Mouse (Mus musculus) kidney, embryonic 15.5 days (tissue): Measurements from ENCODE around the gene Arrdc1. TPM values are rescaled to one million over a fixed set of nuclear protein-coding genes. Genes with fewer than 3 reads are reported as not detected.
A peak's percentile ranks its signal among the peaks of the same experiment; 100 is the strongest.
"Not testable (repeated sequence)": the region's sequence is repeated elsewhere in the genome, so short reads cannot be mapped to it uniquely, and the experiment has no call there.

Experiments
- ATAC-seq: fragments of 200-750 bp; cut with Nextera tagmentation; replicated peaks from 2 replicates; pipeline ENCODE4 v1.8.0; 2017; ENCODE audit warnings: moderate TSS enrichment; ENCODE audit not compliant: low FRiP score
- H3K27ac ChIP-seq: fragments of 300-500 bp; sonication (generic); 2 replicates; pipeline ENCODE4 v1.5.1; 2015; ENCODE audit warnings: mild to moderate bottlenecking, inconsistent platforms
- H3K27me3 ChIP-seq: fragments of 300-500 bp; sonication (generic); 2 replicates; pipeline ENCODE4 v1.6.1; 2015; ENCODE audit warnings: inconsistent platforms
- H3K36me3 ChIP-seq: fragments of 300-500 bp; sonication (generic); 2 replicates; pipeline ENCODE4 v1.6.1; 2015; ENCODE audit warnings: inconsistent platforms
- H3K4me1 ChIP-seq: fragments of 300-500 bp; sonication (generic); 2 replicates; pipeline ENCODE4 v1.6.1; 2015; ENCODE audit warnings: inconsistent platforms
- H3K4me2 ChIP-seq: fragments of 300-500 bp; sonication (generic); 2 replicates; pipeline ENCODE4 v1.6.1; 2015; ENCODE audit warnings: moderate library complexity, mild to moderate bottlenecking, inconsistent platforms
- H3K4me3 ChIP-seq: fragments of 300-500 bp; sonication (generic); replicated peaks from 2 replicates; pipeline ENCODE4 v1.5.1; 2015; ENCODE audit warnings: mild to moderate bottlenecking, inconsistent platforms
- H3K9ac ChIP-seq: fragments of 300-500 bp; sonication (generic); 2 replicates; pipeline ENCODE4 v1.6.1; 2015; ENCODE audit warnings: mild to moderate bottlenecking, inconsistent platforms
- H3K9me3 ChIP-seq: fragments of 300-500 bp; sonication (generic); replicated peaks from 2 replicates; pipeline ENCODE4 v1.6.1; 2016; ENCODE audit warnings: inconsistent platforms
- WGBS: fragments of 180-500 bp; shearing (Covaris S2); methylation state at CpG from one replicate; pipeline ENCODE4 v1.1.7; 2015; ENCODE audit warnings: mixed read lengths; 5-methylcytosine and 5-hydroxymethylcytosine counted together
- polyA plus RNA-seq: library from polyadenylated mRNA; unstranded; fragments of >200 nt; fragmentation: Nextera tagmentation; extraction: Ambion mirVana; gene quantifications from 2 replicates; pipeline ENCODE4 v1.2.1, GENCODE M21; 2015

The Arrdc1 gene
- polyA plus RNA-seq, result 45.3 and 48.5 TPM in 2 replicates

DNA sequence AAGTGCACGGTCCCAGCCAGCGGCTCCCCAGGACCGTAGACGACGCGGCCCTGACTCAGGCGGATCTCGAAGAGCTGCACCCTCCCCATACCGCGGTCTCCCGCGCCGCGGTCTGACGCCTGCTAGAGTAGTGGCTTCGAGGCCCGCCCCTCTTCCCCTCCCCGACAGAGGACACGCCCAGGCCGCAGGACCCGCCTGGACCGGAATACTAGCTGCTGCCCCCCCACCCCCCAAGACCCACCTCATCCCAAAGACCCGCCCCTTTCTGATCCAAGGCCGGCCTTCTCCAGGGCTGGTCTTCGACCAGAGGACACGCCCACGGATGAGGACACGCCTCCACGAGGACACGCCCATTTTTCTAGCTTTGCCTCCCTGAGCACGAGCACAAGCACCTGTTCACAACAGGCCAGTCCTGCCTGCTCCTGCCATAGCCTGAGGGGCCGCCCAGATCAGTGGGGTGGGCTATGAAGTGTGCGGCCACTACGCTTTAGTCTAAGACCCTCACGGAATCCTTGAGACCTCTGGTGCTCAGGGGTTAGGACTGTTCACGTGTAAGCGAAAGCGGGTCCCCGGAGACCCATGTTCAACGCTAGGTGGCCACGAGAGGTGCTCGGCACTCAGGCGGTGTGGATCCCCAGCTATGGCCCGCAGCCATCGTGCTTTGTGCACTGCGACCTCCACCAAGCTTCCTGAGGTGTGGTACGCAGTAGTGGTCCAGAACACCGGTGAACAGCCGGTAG lies at the start of gene Arrdc1:
Gene Arrdc1 (minus strand): TSS at position 196 of the 740 bp plus-strand sequence.
- Histone ChIP-seq H3K9ac (peak within 1 kb of the TSS; percentile 73), H3K4me1 (peaks cover 23% of the 10 kb centered on the region), H3K36me3 (no peaks in the 10 kb centered on the region), H3K4me3 (peak within 1 kb of the TSS; percentile 76), H3K9me3 (no peaks in the 10 kb centered on the region), H3K27me3 (0 out of 2 replicates have a peak, but pooled peaks cover 3% of the 10 kb centered on the region), H3K4me2 (peak within 1 kb of the TSS; percentile 98), H3K27ac (peak within 1 kb of the TSS; percentile 89)
- under 1% methylated on average over 49 of the region's 49 CpGs for WGBS
- ATAC-seq, result peak; percentile 96

DNA sequence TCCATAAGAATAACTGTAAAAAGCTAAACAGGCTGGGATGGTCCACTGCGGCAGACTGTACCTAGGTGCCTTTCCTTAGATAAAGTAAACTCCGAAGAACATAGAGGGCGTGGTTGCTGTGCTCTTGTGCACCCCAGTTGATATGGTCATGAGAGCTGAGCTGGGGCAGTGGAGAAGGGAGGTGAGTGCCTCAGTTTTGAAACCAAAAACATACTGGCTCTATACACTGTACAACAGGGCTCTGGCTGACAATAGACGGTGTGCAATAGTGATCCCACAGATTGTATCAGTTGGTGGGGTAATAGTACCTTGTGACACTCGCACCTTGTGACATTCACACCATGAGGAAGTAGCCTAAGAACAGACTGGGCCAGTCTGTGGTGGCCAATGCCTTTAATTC lies 41.9 kb upstream of the Arrdc1 start:
- Histone ChIP-seq H3K4me2 (no peak overlapping the region), H3K4me1 (peaks cover 17% of the 10 kb centered on the region), H3K9ac (no peak overlapping the region), H3K36me3 (peaks cover 15% of the 10 kb centered on the region), H3K27me3 (no peaks in the 10 kb centered on the region), H3K9me3 (no peaks in the 10 kb centered on the region), H3K4me3 (no peak overlapping the region), H3K27ac (no peak overlapping the region)
- WGBS, result 92% methylated on average over 5 of the region's 5 CpGs
- ATAC-seq, result no peak

DNA sequence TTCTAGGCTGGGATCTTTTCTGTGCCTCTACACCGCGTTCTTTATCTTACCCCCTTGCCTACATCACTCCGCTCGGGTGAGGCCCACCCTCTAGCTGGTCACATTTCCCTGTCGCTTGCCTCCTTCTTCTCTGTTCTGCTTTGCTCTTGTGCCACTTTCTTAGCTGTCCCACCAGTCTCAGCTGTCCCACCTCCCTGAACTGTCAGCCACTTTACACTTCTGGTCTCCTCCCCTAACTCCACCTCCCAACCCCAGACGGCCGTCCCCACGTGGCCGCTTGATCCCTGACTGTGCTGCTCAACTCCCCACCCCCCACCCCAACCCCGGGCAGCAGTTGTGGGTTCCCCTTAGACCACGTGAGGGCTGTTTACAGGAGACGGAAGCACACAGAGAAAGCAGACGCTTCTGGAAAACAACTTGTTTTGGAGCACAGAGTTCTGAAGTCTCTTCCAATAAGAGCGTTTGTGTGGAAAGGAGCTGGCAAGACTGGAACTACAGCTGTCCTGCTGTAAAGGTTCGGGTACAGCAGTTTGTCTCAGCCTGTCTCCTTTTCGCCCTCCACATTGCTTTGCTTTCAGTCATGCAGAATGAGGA lies 40.7 kb upstream of the Arrdc1 start, which contains the start of gene Pnpla7:
Gene Pnpla7 (plus strand): TSS at position 330 of the 594 bp plus-strand sequence.
- under 1% methylated on average over 16 of the region's 16 CpGs for WGBS

DNA sequence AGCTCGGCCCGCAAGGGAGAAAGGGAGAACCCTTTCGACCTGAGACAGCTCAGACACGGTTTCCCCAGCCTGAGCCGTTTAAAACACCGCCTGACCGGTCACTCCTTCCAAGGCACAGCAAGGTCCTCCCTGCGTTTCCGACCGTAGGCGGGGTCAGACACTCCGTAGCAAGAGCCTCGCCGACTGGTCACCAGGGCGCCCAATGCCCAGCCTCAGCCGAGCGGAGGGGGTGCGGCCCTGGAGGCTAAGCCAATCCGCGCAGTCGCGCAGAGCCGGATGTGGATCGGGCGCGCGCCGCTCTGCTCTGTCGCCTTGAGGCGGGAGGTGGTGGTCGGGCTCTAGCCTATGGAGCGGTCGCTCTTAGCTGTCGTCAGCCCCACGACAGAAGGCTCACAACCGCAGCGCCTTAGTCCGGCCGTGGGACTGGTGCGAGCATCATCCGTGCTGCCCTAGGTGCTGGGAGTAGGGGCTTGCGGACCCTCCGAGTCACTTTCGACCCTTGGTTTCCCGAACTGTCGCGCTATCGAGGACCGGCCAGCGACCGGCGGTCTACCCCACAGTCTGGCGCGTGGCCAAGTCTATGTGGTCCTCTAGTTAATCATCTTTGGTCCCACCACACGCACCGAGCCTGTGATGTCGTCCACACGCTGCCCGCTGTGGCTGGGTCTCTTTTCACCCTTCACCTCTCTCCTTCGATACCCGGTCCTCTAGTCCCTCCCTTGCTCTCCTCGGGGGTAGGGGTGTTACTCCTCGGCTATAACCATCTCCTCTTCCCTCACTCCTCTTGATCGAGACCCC lies 40.1 kb upstream of the Arrdc1 start, which contains the start of gene Mrpl41:
Gene Mrpl41 (minus strand): TSS at position 193 of the 798 bp plus-strand sequence.
- under 1% methylated on average over 64 of the region's 64 CpGs for WGBS
- Histone ChIP-seq H3K27ac (peak within 1 kb of the TSS; percentile 97), H3K4me1 (peaks cover 17% of the 10 kb centered on the region), H3K4me3 (peak within 1 kb of the TSS; percentile 64), H3K36me3 (peaks cover 34% of the 10 kb centered on the region), H3K9me3 (no peaks in the 10 kb centered on the region), H3K4me2 (peak within 1 kb of the TSS; percentile 96), H3K9ac (peak within 1 kb of the TSS; percentile 78), H3K27me3 (no peaks in the 10 kb centered on the region)
- ATAC-seq, result peak; percentile 99

More for the DNA sequence above, 40.7 kb upstream of the Arrdc1 start, which contains the start of gene Pnpla7:
- H3K4me3 ChIP-seq, result peak within 1 kb of the TSS; percentile 64
- ATAC-seq, result peak; percentile 83
- H3K4me1 ChIP-seq, result peaks cover 17% of the 10 kb centered on the region
- H3K27ac ChIP-seq, result peak within 1 kb of the TSS; percentile 97
- peaks cover 27% of the 10 kb centered on the region for H3K36me3 ChIP-seq
- no peaks in the 10 kb centered on the region for H3K9me3 ChIP-seq
- H3K27me3 ChIP-seq, result no peaks in the 10 kb centered on the region
- H3K9ac ChIP-seq, result peak within 1 kb of the TSS; percentile 78
- peak within 1 kb of the TSS; percentile 96 for H3K4me2 ChIP-seq

DNA sequence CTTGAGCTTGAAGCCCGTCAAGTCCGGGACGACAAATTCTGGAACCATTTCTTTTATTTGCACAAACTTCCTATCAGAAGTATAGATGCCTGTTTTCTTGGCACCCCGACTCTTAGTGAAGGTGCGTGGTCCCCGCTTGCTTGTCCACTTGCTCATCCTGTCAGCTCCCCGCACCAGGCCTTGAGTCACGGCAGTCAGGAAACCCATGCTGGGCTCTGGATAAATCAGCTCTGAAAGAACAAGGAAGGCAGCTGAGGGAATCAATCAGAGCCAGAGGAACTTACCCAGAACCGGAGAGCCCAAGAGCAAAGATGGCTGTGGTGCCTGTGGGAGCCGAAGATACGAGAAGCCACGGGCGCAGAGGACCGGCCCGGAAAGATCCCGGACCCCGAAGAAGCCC lies 39.4 kb upstream of the Arrdc1 start:
- peak overlapping the region; percentile 97 for H3K27ac ChIP-seq
- H3K4me1 ChIP-seq, result peaks cover 17% of the 10 kb centered on the region
- H3K36me3 ChIP-seq, result peaks cover 40% of the 10 kb centered on the region
- peak overlapping the region; percentile 78 for H3K9ac ChIP-seq
- peak overlapping the region; percentile 96 for H3K4me2 ChIP-seq
- H3K9me3 ChIP-seq, ATAC-seq, H3K27me3 ChIP-seq: not testable (repeated sequence)
- peak overlapping the region; percentile 64 for H3K4me3 ChIP-seq
- WGBS, result under 1% methylated on average over 17 of the region's 17 CpGs

DNA sequence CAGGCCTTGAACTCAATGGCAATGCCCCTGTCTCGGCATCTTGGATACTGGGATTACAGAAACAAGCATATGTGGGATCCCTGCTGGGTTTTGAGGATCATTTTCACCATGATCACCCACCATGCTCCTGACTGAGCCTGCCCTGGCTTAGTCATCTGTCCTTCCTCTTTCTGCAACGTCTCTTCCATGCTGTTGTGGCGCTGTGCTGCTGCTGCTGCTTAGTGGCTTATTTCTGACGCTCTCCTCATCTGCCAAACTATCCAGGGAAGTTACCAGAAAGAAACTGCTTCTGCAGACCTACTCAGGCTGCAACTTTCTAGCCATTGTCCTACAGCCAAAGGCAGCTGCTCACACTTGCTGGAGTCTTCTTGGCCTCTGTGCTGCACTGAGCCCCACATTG lies 35.3 kb upstream of the Arrdc1 start:
- 81% methylated on average over 4 of the region's 4 CpGs for WGBS
- Histone ChIP-seq H3K27ac (no peak overlapping the region), H3K36me3 (peaks cover 75% of the 10 kb centered on the region)

DNA sequence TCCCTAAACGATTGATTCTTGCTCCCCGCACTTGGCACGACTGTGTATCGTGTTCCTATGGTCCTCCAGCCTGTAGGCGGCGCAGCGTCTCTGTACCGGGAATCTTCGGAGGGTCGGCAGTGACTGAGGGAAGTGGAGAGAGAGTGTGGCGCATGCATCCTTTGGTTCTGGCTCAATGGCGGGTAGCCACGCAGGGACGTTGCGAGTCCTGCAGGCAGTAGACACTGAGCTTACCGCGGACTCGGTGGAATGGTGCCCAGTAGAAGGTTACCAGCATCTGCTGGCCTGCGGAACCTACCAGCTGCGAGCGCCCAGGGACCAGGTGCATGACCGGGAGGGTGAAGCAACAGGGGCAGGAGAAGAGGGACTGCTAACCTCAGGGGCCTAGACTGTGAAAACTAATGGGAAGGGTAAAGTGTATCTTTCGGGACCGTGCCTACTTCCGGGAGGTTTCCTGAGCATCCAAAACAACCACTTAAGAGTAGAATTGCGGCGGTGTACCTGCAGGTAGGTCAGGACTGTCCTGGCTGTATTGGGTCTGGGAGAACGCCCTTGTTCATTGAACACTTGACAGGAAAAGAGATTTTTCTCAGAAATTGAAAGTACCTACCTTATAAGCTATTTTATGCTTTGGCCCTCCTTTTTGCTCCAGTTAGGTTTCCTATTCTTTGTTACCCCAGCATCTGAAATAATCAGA lies 27.4 kb upstream of the Arrdc1 start, which contains the start of gene Dph7:
Gene Dph7 (plus strand): TSS at position 97 of the 697 bp plus-strand sequence.
- WGBS, result under 1% methylated on average over 28 of the region's 28 CpGs
- Histone ChIP-seq H3K4me1 (peaks cover 10% of the 10 kb centered on the region), H3K36me3 (peaks cover 56% of the 10 kb centered on the region), H3K9me3 (no peaks in the 10 kb centered on the region), H3K27ac (peak within 1 kb of the TSS; percentile 54; the same call in 1 of the 2 replicates), H3K4me3 (peak within 1 kb of the TSS; percentile 73), H3K27me3 (no peaks in the 10 kb centered on the region), H3K4me2 (peak within 1 kb of the TSS; percentile 74), H3K9ac (peak within 1 kb of the TSS; percentile 77)
- ATAC-seq, result peak; percentile 86

More for the DNA sequence above, 35.3 kb upstream of the Arrdc1 start:
- no peak for ATAC-seq
- Histone ChIP-seq H3K9me3 (no peaks in the 10 kb centered on the region), H3K9ac (no peak overlapping the region), H3K4me3 (no peak overlapping the region), H3K4me2 (no peak overlapping the region), H3K4me1 (peaks cover 12% of the 10 kb centered on the region), H3K27me3 (no peaks in the 10 kb centered on the region)

DNA sequence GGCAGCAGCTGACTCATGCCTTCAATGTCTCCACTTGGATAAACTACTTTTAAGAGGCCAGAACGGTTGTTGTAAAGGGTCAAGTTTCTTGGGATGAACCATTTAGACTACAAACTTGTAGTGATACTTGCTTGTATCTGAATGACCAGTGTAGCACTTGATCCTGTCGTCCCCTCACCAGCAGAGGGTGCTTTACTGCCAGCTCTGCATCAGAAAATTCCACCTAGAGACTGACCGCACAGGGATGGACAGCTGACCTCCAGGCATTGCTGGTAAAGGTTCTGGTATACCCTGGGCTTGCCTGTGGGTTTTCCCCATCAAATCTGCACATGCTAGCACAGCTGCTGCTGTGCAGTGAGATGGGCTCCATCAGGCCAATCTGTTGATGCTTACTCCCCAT lies 25.9 kb upstream of the Arrdc1 start:
- H3K27ac ChIP-seq, result no peak overlapping the region
- H3K4me1 ChIP-seq, result peaks cover 10% of the 10 kb centered on the region
- H3K9me3 ChIP-seq, result no peaks in the 10 kb centered on the region
- no peak overlapping the region for H3K4me3 ChIP-seq
- H3K36me3 ChIP-seq, result peaks cover 59% of the 10 kb centered on the region
- ATAC-seq, result no peak
- H3K27me3 ChIP-seq, result no peaks in the 10 kb centered on the region
- H3K9ac ChIP-seq, result no peak overlapping the region
- WGBS, result 38% methylated on average over 3 of the region's 3 CpGs
- H3K4me2 ChIP-seq, result no peak overlapping the region

DNA sequence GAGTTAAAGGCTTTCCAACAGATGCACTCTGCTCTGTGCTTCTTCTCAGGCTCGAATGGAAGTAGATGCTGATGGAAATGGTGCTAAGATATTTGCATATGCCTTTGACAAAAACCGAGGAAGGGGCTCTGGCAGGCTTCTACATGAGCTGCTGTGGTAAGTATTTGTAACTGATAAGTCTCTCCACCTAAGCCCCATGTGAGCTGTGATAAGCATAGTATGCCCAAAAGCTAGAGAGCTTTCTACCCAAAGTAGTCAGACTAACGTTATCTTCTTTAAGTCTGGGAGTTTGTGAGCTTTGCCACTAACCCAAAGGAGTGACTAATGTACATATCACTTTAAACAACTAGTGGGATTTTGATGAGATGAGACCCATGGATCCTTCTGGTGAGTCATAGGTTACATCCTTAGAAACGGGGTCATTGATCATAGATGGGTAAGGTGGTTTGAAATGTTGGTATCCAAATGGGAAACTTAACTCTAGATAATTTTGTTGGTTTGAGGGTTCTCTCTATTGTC lies 17.5 kb upstream of the Arrdc1 start:
- peaks cover 60% of the 10 kb centered on the region for H3K36me3 ChIP-seq
- H3K4me3 ChIP-seq, result no peak overlapping the region
- no peaks in the 10 kb centered on the region for H3K27me3 ChIP-seq
- no peak overlapping the region for H3K4me2 ChIP-seq
- WGBS, result 89% methylated on average over 4 of the region's 4 CpGs
- peaks cover 16% of the 10 kb centered on the region for H3K4me1 ChIP-seq
- ATAC-seq, result no peak
- H3K9ac ChIP-seq, result no peak overlapping the region
- H3K9me3 ChIP-seq, result no peaks in the 10 kb centered on the region
- no peak overlapping the region for H3K27ac ChIP-seq

DNA sequence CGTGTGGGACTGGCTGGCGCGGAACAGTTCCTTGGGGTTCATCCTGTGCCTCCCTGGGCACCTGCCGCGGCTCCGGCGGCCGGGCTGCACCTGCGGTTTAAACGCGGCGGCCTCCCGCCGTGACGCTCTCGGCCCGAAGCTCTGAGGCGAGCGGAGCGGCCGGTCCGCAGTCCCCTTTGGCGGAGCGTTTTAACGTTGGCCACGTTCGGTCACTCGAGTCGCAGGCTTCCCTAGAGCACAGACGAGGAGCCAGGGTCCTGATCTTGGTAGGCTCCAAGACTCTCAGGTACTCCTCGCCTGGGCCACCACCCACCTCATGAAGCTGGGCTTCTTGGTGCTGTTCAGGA lies 15.1 kb upstream of the Arrdc1 start:
- peak overlapping the region; percentile 69 for H3K4me3 ChIP-seq
- ATAC-seq, result no peak; the same call in none of the 2 replicates
- no peaks in the 10 kb centered on the region for H3K27me3 ChIP-seq
- H3K9me3 ChIP-seq, result no peaks in the 10 kb centered on the region
- peaks cover 16% of the 10 kb centered on the region for H3K4me1 ChIP-seq
- H3K9ac ChIP-seq, result peak overlapping the region; percentile 80
- peak overlapping the region; percentile 78 for H3K27ac ChIP-seq
- peaks cover 35% of the 10 kb centered on the region for H3K36me3 ChIP-seq
- under 1% methylated on average over 31 of the region's 31 CpGs for WGBS
- H3K4me2 ChIP-seq, result peak overlapping the region; percentile 78
